Mouse (Mus musculus): ENCODE measurements at regions not wholly inside any gene's neighbourhood (a gene's known extent, or its start where the extent isn't known, plus 50 kb on each side); places are given as distances from the start of the nearest gene placed in this dataset.

GRCm38 (mm10) chr14:111877524-111877923 is 202.6 kb downstream of the Slitrk5 start:
- DNase-seq (ENCODE audit: extremely low read depth, low read depth) = peak; percentile 34

GRCm38 (mm10) chr14:111878033-111878432 is 203.1 kb downstream of the Slitrk5 start:
- no peak for DNase-seq (ENCODE audit: extremely low read depth, low read depth)

GRCm38 (mm10) chr14:111883952-111884351 is 209.1 kb downstream of the Slitrk5 start:
- no peak for DNase-seq (ENCODE audit: extremely low read depth, low read depth)

- DNase-seq (ENCODE audit: extremely low read depth, low read depth) = no peak
Measured at GRCm38 (mm10) chr14:111887688-111888087, 212.8 kb downstream of the Slitrk5 start.

- DNase-seq (ENCODE audit: extremely low read depth, low read depth) = no peak
Measured at GRCm38 (mm10) chr14:111888781-111889180, 213.9 kb downstream of the Slitrk5 start.
